Mouse (Mus musculus) heart, adult 2 months (tissue): ENCODE data around the gene Adamts12.

Source experiments
- CTCF ChIP-seq: fragments of 200-600 bp; IDR thresholded peaks from 2 replicates; pipeline ENCODE4 v1.8.1; 2022; ENCODE audit warnings: antibody characterized with exemption, mild to moderate bottlenecking, moderate library complexity
- POLR2A ChIP-seq: fragments of 200-500 bp; IDR thresholded peaks from 2 replicates; pipeline ENCODE4 v1.6.1; 2011; ENCODE audit warnings: mild to moderate bottlenecking, low read depth, low read length, control low read depth; ENCODE audit not compliant: insufficient read depth

- no peak for TF ChIP-seq CTCF
- no peak for TF ChIP-seq POLR2A
Observed at GRCm38 (mm10) chr15:11364795-11365194, 300.2 kb downstream of the Adamts12 start.
